Mouse (Mus musculus) MEL (cell line): ENCODE results near the gene E330021D16Rik. TPM values are rescaled to one million over a fixed set of nuclear protein-coding genes. Genes with fewer than 3 reads are reported as not detected.

ENCODE experiments used
- DNase-seq: peaks from one replicate; pipeline ENCODE4 v3.0.0; 2011; ENCODE audit warnings: low read depth, low spot score
- H3K27ac ChIP-seq: 2 replicates; pipeline ENCODE4 v1.5.1; 2012; ENCODE audit warnings: low read depth, mild to moderate bottlenecking, control low read depth, low read length, moderate library complexity; ENCODE audit not compliant: control insufficient read depth
- H3K27me3 ChIP-seq, 2 experiments: fragments of 150-350 bp in 1 of 2; sonication (generic) in 1 of 2; 2 replicates each; pipeline ENCODE4 v1.6.1; 2012; ENCODE audit warnings: low read length in 2 of 2, mild to moderate bottlenecking in 2 of 2, improper control_type of control experiment in 1 of 2, moderate library complexity in 1 of 2; ENCODE audit not compliant: insufficient read depth in 2 of 2, control insufficient read depth in 1 of 2
- H3K36me3 ChIP-seq, 2 experiments: 2 replicates each; pipeline ENCODE4 v1.6.1; 2012 to 2014; ENCODE audit warnings: low read length in 2 of 2, improper control_type of control experiment in 1 of 2, inconsistent platforms in 1 of 2, mild to moderate bottlenecking in 1 of 2; ENCODE audit not compliant: insufficient read depth in 2 of 2, control insufficient read depth in 1 of 2
- H3K4me1 ChIP-seq, 2 experiments: fragments of 150-350 bp in 1 of 2; sonication (generic) in 1 of 2; 2 replicates each; pipeline ENCODE4 v1.6.1; 2012; ENCODE audit warnings: low read length in 2 of 2, improper control_type of control experiment in 1 of 2, mild to moderate bottlenecking in 1 of 2; ENCODE audit not compliant: insufficient read depth in 2 of 2, control insufficient read depth in 1 of 2
- H3K4me3 ChIP-seq, 2 experiments: fragments of 150-350 bp in 1 of 2; sonication (generic) in 1 of 2; 2 replicates each; pipeline ENCODE4 v1.5.1; 2012; ENCODE audit warnings: low read depth in 2 of 2, low read length in 2 of 2, mild to moderate bottlenecking in 2 of 2, moderate library complexity in 2 of 2, control low read depth in 1 of 2, improper control_type of control experiment in 1 of 2; ENCODE audit not compliant: control insufficient read depth in 1 of 2, insufficient read depth in 1 of 2
- H3K79me2 ChIP-seq: 2 replicates; pipeline ENCODE4 v1.6.1; 2012; ENCODE audit warnings: mild to moderate bottlenecking, low read length, moderate library complexity; ENCODE audit not compliant: control insufficient read depth, poor library complexity, insufficient read depth
- H3K9ac ChIP-seq: 2 replicates; pipeline ENCODE4 v1.6.1; 2012; ENCODE audit warnings: low read depth, mild to moderate bottlenecking, control low read depth, low read length, moderate library complexity; ENCODE audit not compliant: control insufficient read depth, poor library complexity, severe bottlenecking
- H3K9me3 ChIP-seq: fragments of 150-350 bp; sonication (generic); replicated peaks from 2 replicates; pipeline ENCODE4 v1.6.1; 2012; ENCODE audit warnings: mild to moderate bottlenecking, low read length, improper control_type of control experiment, moderate library complexity; ENCODE audit not compliant: insufficient read depth
- BHLHE40 ChIP-seq: IDR thresholded peaks from 2 replicates; pipeline ENCODE4 v1.6.1; 2012; ENCODE audit warnings: low read depth, mild to moderate bottlenecking, inconsistent platforms, low read length, improper control_type of control experiment, borderline replicate concordance
- CHD1 ChIP-seq: IDR thresholded peaks from 2 replicates; pipeline ENCODE4 v1.6.1; 2012; ENCODE audit warnings: low read depth, mild to moderate bottlenecking, inconsistent platforms, low read length, improper control_type of control experiment
- CTCF ChIP-seq, 3 experiments: IDR thresholded peaks in 2 of 3; conservative IDR thresholded peaks in 1 of 3; 2 replicates each; pipeline ENCODE4 v1.5.1; 2011 to 2012; ENCODE audit warnings: low read length in 3 of 3, low read depth in 2 of 3, mild to moderate bottlenecking in 2 of 3, improper control_type of control experiment in 1 of 3, inconsistent platforms in 1 of 3, mixed read lengths in 1 of 3, moderate library complexity in 1 of 3; ENCODE audit not compliant: control insufficient read depth in 1 of 3, insufficient read depth in 1 of 3, poor library complexity in 1 of 3, severe bottlenecking in 1 of 3
- ELF1 ChIP-seq: IDR thresholded peaks from 2 replicates; pipeline ENCODE4 v1.6.1; 2014; ENCODE audit warnings: low read depth, mild to moderate bottlenecking, inconsistent platforms, low read length, improper control_type of control experiment, moderate library complexity
- EP300 ChIP-seq, 2 experiments: IDR thresholded peaks; 2 replicates each; pipeline ENCODE4 v1.6.1; 2011; ENCODE audit warnings: improper control_type of control experiment in 2 of 2, low read length in 2 of 2, low read depth in 1 of 2, mild to moderate bottlenecking in 1 of 2
- ETS1 ChIP-seq: IDR thresholded peaks from 2 replicates; pipeline ENCODE4 v1.6.1; 2012; ENCODE audit warnings: low read depth, mild to moderate bottlenecking, inconsistent platforms, low read length, improper control_type of control experiment, moderate library complexity
- JUND ChIP-seq: IDR thresholded peaks from 2 replicates; pipeline ENCODE4 v1.6.1; 2011; ENCODE audit warnings: low read depth, mild to moderate bottlenecking, improper control_type of control experiment, low read length
- KAT2A ChIP-seq: conservative IDR thresholded peaks from 2 replicates; pipeline ENCODE4 v1.6.1; 2012; ENCODE audit warnings: low read depth, low read length, improper control_type of control experiment, inconsistent platforms
- MAX ChIP-seq: IDR thresholded peaks from 2 replicates; pipeline ENCODE4 v1.6.1; 2011; ENCODE audit warnings: low read length, improper control_type of control experiment
- MEF2A ChIP-seq: IDR thresholded peaks from 2 replicates; pipeline ENCODE4 v1.6.1; 2014; ENCODE audit warnings: low read depth, mild to moderate bottlenecking, inconsistent platforms, low read length, improper control_type of control experiment; ENCODE audit not compliant: poor library complexity, insufficient replicate concordance, severe bottlenecking; ENCODE audit errors: extremely low read depth
- MXI1 ChIP-seq: IDR thresholded peaks from 2 replicates; pipeline ENCODE4 v1.6.1; 2011; ENCODE audit warnings: mild to moderate bottlenecking, low read depth, low read length, improper control_type of control experiment
- NRF1 ChIP-seq: IDR thresholded peaks from 2 replicates; pipeline ENCODE4 v1.6.1; 2014; ENCODE audit warnings: low read depth, mild to moderate bottlenecking, inconsistent platforms, low read length, improper control_type of control experiment, moderate library complexity; ENCODE audit not compliant: poor library complexity, insufficient read depth, severe bottlenecking
- POLR2AphosphoS2 ChIP-seq: IDR thresholded peaks from 2 replicates; pipeline ENCODE4 v1.6.1; 2011; ENCODE audit warnings: low read length, improper control_type of control experiment
- POLR2AphosphoS5 ChIP-seq: IDR thresholded peaks from 2 replicates; pipeline ENCODE4 v1.6.1; 2012; ENCODE audit warnings: low read depth, borderline replicate concordance, mild to moderate bottlenecking, inconsistent platforms, low read length, moderate library complexity, mixed read lengths
- RCOR1 ChIP-seq: IDR thresholded peaks from 2 replicates; pipeline ENCODE4 v1.6.1; 2012; ENCODE audit warnings: low read depth, mild to moderate bottlenecking, inconsistent platforms, low read length, improper control_type of control experiment
- SIN3A ChIP-seq: IDR thresholded peaks from 2 replicates; pipeline ENCODE4 v1.6.1; 2012; ENCODE audit warnings: low read length, improper control_type of control experiment, inconsistent platforms
- SMC3 ChIP-seq: IDR thresholded peaks from 2 replicates; pipeline ENCODE4 v1.6.1; 2011; ENCODE audit warnings: low read depth, low read length, improper control_type of control experiment
- TAL1 ChIP-seq: IDR thresholded peaks from 2 replicates; pipeline ENCODE4 v1.6.1; 2012; ENCODE audit warnings: mild to moderate bottlenecking, inconsistent platforms, low read length, moderate library complexity, mixed read lengths
- TBP ChIP-seq: IDR thresholded peaks from 2 replicates; pipeline ENCODE4 v1.8.0; 2011; ENCODE audit warnings: low read depth, low read length, improper control_type of control experiment
- TCF12 ChIP-seq: IDR thresholded peaks from 2 replicates; pipeline ENCODE4 v1.6.1; 2014; ENCODE audit warnings: low read depth, mild to moderate bottlenecking, inconsistent platforms, low read length, improper control_type of control experiment, moderate library complexity
- UBTF ChIP-seq: IDR thresholded peaks from 2 replicates; pipeline ENCODE4 v1.6.1; 2012; ENCODE audit warnings: low read depth, mild to moderate bottlenecking, inconsistent platforms, low read length, improper control_type of control experiment, moderate library complexity, borderline replicate concordance; ENCODE audit not compliant: insufficient read depth
- ZC3H11A ChIP-seq: IDR thresholded peaks from 2 replicates; pipeline ENCODE4 v1.6.1; 2012; ENCODE audit warnings: low read depth, mild to moderate bottlenecking, inconsistent platforms, low read length, improper control_type of control experiment
- polyA plus RNA-seq, 2 experiments: library from polyadenylated mRNA; stranded (reverse) in 1 of 2; unstranded in 1 of 2; fragments of >175 nt in 1 of 2; fragments of >200 nt in 1 of 2; gene quantifications; 2 replicates each; pipeline versions ENCODE4 v1.2.1 to v1.2.4; 2012; ENCODE audit warnings: low replicate concordance in 2 of 2, low read depth in 1 of 2; ENCODE audit not compliant: insufficient read length in 2 of 2, insufficient read depth in 1 of 2, missing spikeins in 1 of 2
- total RNA-seq: library from RNA; depleted of rRNA; stranded (reverse); fragments of 300-350 nt; gene quantifications from 2 replicates; pipeline ENCODE4 v1.2.3, GENCODE M21; 2012

The E330021D16Rik gene
- total and polyA plus RNA-seq, 3 experiments = not detected

- Histone ChIP-seq H3K9me3 (no peaks in the 10 kb centered on the region), H3K36me3 (no peaks in the 10 kb centered on the region), H3K27me3 (no peaks in the 10 kb centered on the region), H3K27ac (no peak overlapping the region), H3K79me2 (no peaks in the 10 kb centered on the region), H3K9ac (no peak overlapping the region), H3K4me3 (no peak overlapping the region)
- DNase-seq = no peak
- TF ChIP-seq TCF12 (no peak), BHLHE40 (no peak), NRF1 (no peak), ELF1 (no peak), POLR2AphosphoS5 (no peak), ETS1 (no peak), JUND (no peak), KAT2A (no peak), EP300 (IDR thresholded peaks at IDR 0.05; ENCODE audit: low read depth in 1 of 2, low read length in 2 of 2) (no peak), POLR2AphosphoS2 (no peak)
- TF ChIP-seq, all 39 proteins: peak for 0
- H3K4me1 ChIP-seq = no peaks in the 10 kb centered on the region
These were observed 50.8 kb downstream of the E330021D16Rik start for GRCm38 (mm10) chr6:136364430-136365098.

- TF ChIP-seq CHD1 (no peak), MXI1 (no peak), EP300 (IDR thresholded peaks at IDR 0.05; ENCODE audit: low read depth in 1 of 2, low read length in 2 of 2) (no peak), TAL1 (no peak), MEF2A (no peak), TCF12 (no peak), CTCF (IDR thresholded peaks at IDR 0.05 in 2 of 3, conservative IDR thresholded peaks at IDR 0.05 in 1 of 3; ENCODE audit: control insufficient read depth in 1 of 3, insufficient read depth in 1 of 3, low read depth in 2 of 3, low read length in 3 of 3, poor library complexity in 1 of 3, severe bottlenecking in 1 of 3) (no peak), MAX (no peak), TBP (no peak), BHLHE40 (no peak), ZC3H11A (no peak), RCOR1 (no peak), SIN3A (no peak), SMC3 (no peak), UBTF (no peak), ELF1 (no peak)
- Histone ChIP-seq H3K27ac (no peak overlapping the region), H3K4me3 (no peak overlapping the region), H3K27me3 (no peaks in the 10 kb centered on the region), H3K9ac (no peak overlapping the region), H3K36me3 (no peaks in the 10 kb centered on the region), H3K4me1 (no peaks in the 10 kb centered on the region), H3K79me2 (no peaks in the 10 kb centered on the region), H3K9me3 (no peaks in the 10 kb centered on the region)
- no peak for DNase-seq
These were observed 51.4 kb downstream of the E330021D16Rik start for GRCm38 (mm10) chr6:136364008-136364407.
